Mouse (Mus musculus) forebrain, embryonic 11.5 days (tissue): ENCODE data around the gene BC024978. TPM values are rescaled to one million over a fixed set of nuclear protein-coding genes. Genes with fewer than 3 reads are reported as not detected.

Experiments
- microRNA counts: library from miRNA; unstranded; fragments of <30 nt; microRNA quantifications from one replicate; lab custom pipeline; 2015
- microRNA-seq: library from miRNA; unstranded; fragments of <30 nt; microRNA quantifications from one replicate; pipeline ENCODE4, GENCODE M21; 2016; ENCODE audit not compliant: insufficient number of aligned reads
- polyA plus RNA-seq: library from polyadenylated mRNA; unstranded; fragments of >200 nt; fragmentation: Nextera tagmentation; extraction: Ambion mirVana; gene quantifications from 2 replicates; pipeline ENCODE4 v1.2.1, GENCODE M21; 2014

Gene BC024978
- polyA plus RNA-seq, 1 experiment from 2014 or later = 4.5 TPM

MicroRNAs encoded within 50 kb of the gene (microRNA counts, 519-probe panel; counts per million panel counts)
- 31.2 counts per million for microRNA mmu-miR-1191 (lab: Ali Mortazavi, UCI)

Small RNA genes lying within 50 kb of the gene (microRNA-seq; reads per million reads assigned to microRNA genes)
- gene Mir1191 (2.5 reads per million), gene Mir3101 (not detected)

Other genes starting within 250 kb of the BC024978 start
- gene Cyp2a12, start 166.7 kb upstream of the BC024978 start, polyA plus RNA-seq = not detected in 2 replicates
- gene Cyp2f2, start 75.9 kb upstream of the BC024978 start, polyA plus RNA-seq = not detected in 2 replicates
- gene Cyp2t4, start 42.1 kb upstream of the BC024978 start, polyA plus RNA-seq = 0.27 TPM in 1 of 2 replicates, not detected in the other
- gene Egln2, start 29.0 kb upstream of the BC024978 start, polyA plus RNA-seq = 60.7 and 70.2 TPM in 2 replicates
- gene Rab4b, start 16.9 kb upstream of the BC024978 start, polyA plus RNA-seq = 52.3 and 52.5 TPM in 2 replicates
- gene Gm21983, start 14.7 kb upstream of the BC024978 start, polyA plus RNA-seq = 0.98 TPM in 1 of 2 replicates, not detected in the other
- 1.6 and 2.4 TPM in 2 replicates for gene Mia, start 14.6 kb upstream of the BC024978 start, polyA plus RNA-seq
- 369 and 390 TPM in 2 replicates for gene Snrpa, start 490 bp downstream of the BC024978 start, polyA plus RNA-seq
- 6.6 and 8.1 TPM in 2 replicates for gene Itpkc, start 32.9 kb downstream of the BC024978 start, polyA plus RNA-seq
- gene Coq8b, start 37.2 kb downstream of the BC024978 start, polyA plus RNA-seq = 15.1 and 18.1 TPM in 2 replicates
- 19.1 and 20.1 TPM in 2 replicates for gene Numbl, start 62.7 kb downstream of the BC024978 start, polyA plus RNA-seq
- gene Ltbp4, start 141.9 kb downstream of the BC024978 start, polyA plus RNA-seq = 11.9 and 13.0 TPM in 2 replicates
- 64.3 and 67.6 TPM in 2 replicates for gene Shkbp1, start 160.2 kb downstream of the BC024978 start, polyA plus RNA-seq
- not detected in 2 replicates for gene Gm20479, start 161.6 kb downstream of the BC024978 start, polyA plus RNA-seq